Mouse (Mus musculus) heart, embryonic 14.5 days (tissue): ENCODE measurements around the gene Anapc1. TPM values are rescaled to one million over a fixed set of nuclear protein-coding genes. Genes with fewer than 3 reads are reported as not detected.

Source experiments
- ATAC-seq: fragments of 200-750 bp; cut with Nextera tagmentation; 2 replicates; pipeline ENCODE4 v1.8.0; 2017; ENCODE audit warnings: low read depth, moderate TSS enrichment; ENCODE audit not compliant: insufficient number of reproducible peaks, insufficient read depth, low FRiP score
- H3K27ac ChIP-seq, 2 experiments: fragments of 200-500 bp in 1 of 2; fragments of 300-500 bp in 1 of 2; sonication (generic) in 1 of 2; replicated peaks in 1 of 2; 2 replicates each; pipeline ENCODE4 v1.5.1; 2012 to 2014; ENCODE audit warnings: low read depth in 2 of 2, low read length in 2 of 2, control low read depth in 1 of 2, mild to moderate bottlenecking in 1 of 2, mixed read lengths in 1 of 2; ENCODE audit not compliant: control insufficient read depth in 1 of 2, insufficient read depth in 1 of 2
- H3K27me3 ChIP-seq: fragments of 300-500 bp; sonication (generic); 2 replicates; pipeline ENCODE4 v1.6.1; 2014; ENCODE audit warnings: mild to moderate bottlenecking, low read length, control low read depth; ENCODE audit not compliant: control insufficient read depth, insufficient read depth
- H3K36me3 ChIP-seq: fragments of 300-500 bp; sonication (generic); 2 replicates; pipeline ENCODE4 v1.6.1; 2014; ENCODE audit warnings: mild to moderate bottlenecking, control low read depth, low read length, mixed read lengths; ENCODE audit not compliant: control insufficient read depth, insufficient read depth
- H3K4me1 ChIP-seq, 2 experiments: fragments of 200-500 bp in 1 of 2; fragments of 300-500 bp in 1 of 2; sonication (generic) in 1 of 2; 2 replicates each; pipeline ENCODE4 v1.6.1; 2012 to 2014; ENCODE audit warnings: low read length in 2 of 2, control low read depth in 1 of 2, mixed read lengths in 1 of 2; ENCODE audit not compliant: control insufficient read depth in 2 of 2, insufficient read depth in 2 of 2
- H3K4me2 ChIP-seq: fragments of 300-500 bp; sonication (generic); 2 replicates; pipeline ENCODE4 v1.6.1; 2014; ENCODE audit warnings: mild to moderate bottlenecking, low read length
- H3K4me3 ChIP-seq, 2 experiments: fragments of 200-500 bp in 1 of 2; fragments of 300-500 bp in 1 of 2; sonication (generic) in 1 of 2; 2 replicates each; pipeline ENCODE4 v1.5.1; 2012 to 2014; ENCODE audit warnings: low read length in 2 of 2, mild to moderate bottlenecking in 2 of 2, control low read depth in 1 of 2, low read depth in 1 of 2, moderate library complexity in 1 of 2; ENCODE audit not compliant: control insufficient read depth in 1 of 2, insufficient read depth in 1 of 2
- H3K9ac ChIP-seq: fragments of 300-500 bp; sonication (generic); 2 replicates; pipeline ENCODE4 v1.6.1; 2014; ENCODE audit warnings: mild to moderate bottlenecking, low read length
- H3K9me3 ChIP-seq: fragments of 300-500 bp; sonication (generic); 2 replicates; pipeline ENCODE4 v1.6.1; 2016; ENCODE audit warnings: low read length, control low read depth; ENCODE audit not compliant: control insufficient read depth
- WGBS: fragments of 180-500 bp; shearing (Covaris S2); extraction: QIAGEN DNeasy Blood & Tissue Kit; methylation state at CpG from one replicate; pipeline ENCODE4 v1.1.7; 2014; 5-methylcytosine and 5-hydroxymethylcytosine counted together
- polyA plus RNA-seq: library from polyadenylated mRNA; unstranded; fragments of >200 nt; fragmentation: Nextera tagmentation; extraction: Ambion mirVana; gene quantifications from 2 replicates; pipeline ENCODE4 v1.2.1, GENCODE M21; 2014

The Anapc1 gene
- polyA plus RNA-seq, result 48.5 and 51.0 TPM in 2 replicates

DNA sequence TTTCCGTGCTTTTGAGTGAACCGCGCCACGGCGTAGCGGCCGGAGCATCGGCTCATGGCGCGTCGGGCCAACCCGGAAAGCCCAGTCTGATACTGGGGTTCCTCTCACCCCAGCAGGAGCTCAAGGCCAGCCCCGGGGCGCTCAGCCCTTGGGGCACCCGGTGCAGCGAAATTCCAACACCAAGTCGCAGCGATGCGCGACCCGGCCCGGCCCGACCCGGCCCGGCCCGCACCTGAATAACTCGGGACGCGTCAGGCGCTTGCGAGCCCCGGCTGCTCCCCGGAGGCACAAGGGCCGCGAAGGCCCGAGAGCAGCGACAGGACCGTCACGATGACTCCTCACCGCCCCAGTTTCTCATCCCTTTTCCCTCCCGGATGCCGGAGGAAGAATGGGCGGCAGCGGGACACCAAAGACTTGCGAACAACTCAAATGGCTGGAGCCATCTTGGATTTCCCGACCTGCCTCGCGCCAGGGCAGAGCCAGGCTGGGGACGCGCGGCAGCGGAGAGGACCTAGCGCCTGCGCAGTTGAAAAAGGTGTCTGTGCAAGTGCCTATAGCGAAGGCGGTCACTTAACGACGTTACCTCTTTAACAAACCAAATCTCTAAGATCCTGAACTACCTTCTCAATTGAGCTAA is at the start of gene Anapc1:
Gene Anapc1, minus strand, starts transcription at position 471 of the 637 bp plus-strand sequence.
- H3K4me3 ChIP-seq, result peak within 1 kb of the TSS; percentile 98 to 100
- no peaks in the 10 kb centered on the region for H3K9me3 ChIP-seq
- H3K4me2 ChIP-seq, result peak within 1 kb of the TSS; percentile 77
- peaks cover 4 to 16% of the 10 kb centered on the region in 2 experiments for H3K4me1 ChIP-seq
- H3K9ac ChIP-seq, result peak within 1 kb of the TSS; percentile 99
- WGBS, result under 1% methylated on average over 58 of the region's 58 CpGs
- peaks cover 31% of the 10 kb centered on the region for H3K36me3 ChIP-seq
- H3K27me3 ChIP-seq, result no peaks in the 10 kb centered on the region; the same call in 1 of the 2 replicates
- H3K27ac ChIP-seq, result peak within 1 kb of the TSS; percentile 85 to 98
- peak; percentile 91 for ATAC-seq

GRCm38 (mm10) chr2:128735089-128735488 is 47.9 kb upstream of the Anapc1 start:
- H3K36me3 ChIP-seq, result peaks cover 6% of the 10 kb centered on the region; the same call in 1 of the 2 replicates
- no peaks in the 10 kb centered on the region for H3K27me3 ChIP-seq
- ATAC-seq, result no peak
- WGBS, result 39% methylated on average over 3 of the region's 3 CpGs
- H3K4me1 ChIP-seq, result peaks cover 2 to 6% of the 10 kb centered on the region in 2 experiments; a peak in 3 of 4 replicates
- no peaks in the 10 kb centered on the region for H3K9me3 ChIP-seq
- H3K4me2 ChIP-seq, result no peak overlapping the region
- no peak overlapping the region for H3K4me3 ChIP-seq
- H3K27ac ChIP-seq, result peak overlapping the region in 1 of 2 experiments; percentile 47; a peak in 1 of 4 replicates
- no peak overlapping the region; the same call in 1 of the 2 replicates for H3K9ac ChIP-seq

GRCm38 (mm10) chr2:128731951-128732350 is 44.8 kb upstream of the Anapc1 start:
- 75% methylated on average over 1 of the region's 1 CpGs for WGBS
- Histone ChIP-seq H3K9me3 (no peaks in the 10 kb centered on the region), H3K4me1 (peaks cover 7 to 12% of the 10 kb centered on the region in 2 experiments), H3K4me2 (no peak overlapping the region), H3K27me3 (no peaks in the 10 kb centered on the region), H3K4me3 (no peak overlapping the region), H3K27ac (no peak overlapping the region), H3K9ac (no peak overlapping the region), H3K36me3 (0 out of 2 replicates have a peak, but pooled peaks cover 6% of the 10 kb centered on the region)
- no peak for ATAC-seq

- H3K27me3 ChIP-seq, result no peaks in the 10 kb centered on the region
- no peak overlapping the region for H3K27ac ChIP-seq
- H3K9me3 ChIP-seq, result no peaks in the 10 kb centered on the region
- H3K36me3 ChIP-seq, result 0 out of 2 replicates have a peak, but pooled peaks cover 6% of the 10 kb centered on the region
- ATAC-seq, result no peak
- H3K9ac ChIP-seq, result no peak overlapping the region
- H3K4me1 ChIP-seq, result peaks cover 9 to 12% of the 10 kb centered on the region in 2 experiments
- H3K4me2 ChIP-seq, result no peak overlapping the region
- H3K4me3 ChIP-seq, result no peak overlapping the region
- WGBS, result 83% methylated on average over 10 of the region's 10 CpGs
Observed at GRCm38 (mm10) chr2:128731514-128731913, 44.3 kb upstream of the Anapc1 start.

DNA sequence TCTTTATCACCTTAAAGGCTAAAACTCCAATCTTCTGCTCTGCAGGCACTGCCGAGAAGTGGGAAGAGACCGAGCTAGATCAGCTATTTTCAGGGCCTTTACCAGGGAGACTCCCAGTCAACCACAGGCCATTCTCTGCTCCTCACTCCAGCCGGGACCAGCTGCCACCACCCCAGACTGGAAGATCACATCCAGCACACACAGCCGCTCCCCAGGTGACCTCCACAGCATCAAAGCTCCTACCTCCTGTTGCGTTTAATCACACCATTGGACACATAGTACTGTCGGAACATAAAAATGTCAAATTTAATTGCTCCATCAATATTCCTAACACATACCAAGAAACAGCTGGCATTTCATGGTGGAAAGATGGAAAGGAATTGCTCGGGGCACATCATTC is 42.0 kb upstream of the Anapc1 start:
- no peaks in the 10 kb centered on the region for H3K27me3 ChIP-seq
- peaks cover 9 to 12% of the 10 kb centered on the region in 2 experiments for H3K4me1 ChIP-seq
- H3K36me3 ChIP-seq, result 0 out of 2 replicates have a peak, but pooled peaks cover 3% of the 10 kb centered on the region
- no peak overlapping the region for H3K27ac ChIP-seq
- no peak overlapping the region for H3K9ac ChIP-seq
- 83% methylated on average over 7 of the region's 7 CpGs for WGBS
- no peak overlapping the region for H3K4me2 ChIP-seq
- ATAC-seq, result no peak
- no peak overlapping the region for H3K4me3 ChIP-seq
- no peaks in the 10 kb centered on the region for H3K9me3 ChIP-seq

GRCm38 (mm10) chr2:128728066-128728465 is 40.9 kb upstream of the Anapc1 start:
- Histone ChIP-seq H3K36me3 (0 out of 2 replicates have a peak, but pooled peaks cover 3% of the 10 kb centered on the region), H3K9ac (peak overlapping the region; percentile 5; the same call in 1 of the 2 replicates), H3K27me3 (no peaks in the 10 kb centered on the region), H3K27ac (peak overlapping the region; percentile 77 to 87), H3K4me1 (peaks cover 9 to 12% of the 10 kb centered on the region in 2 experiments), H3K4me3 (no peak overlapping the region), H3K4me2 (peak overlapping the region; percentile 50), H3K9me3 (no peaks in the 10 kb centered on the region)
- no peak for ATAC-seq
- 65% methylated on average over 4 of the region's 4 CpGs for WGBS

GRCm38 (mm10) chr2:128727552-128727951 is 40.4 kb upstream of the Anapc1 start:
- H3K4me1 ChIP-seq, result peaks cover 9 to 12% of the 10 kb centered on the region in 2 experiments
- H3K27ac ChIP-seq, result peak overlapping the region; percentile 77 to 87
- ATAC-seq, result peak; percentile 78
- no peaks in the 10 kb centered on the region for H3K9me3 ChIP-seq
- H3K9ac ChIP-seq, result peak overlapping the region; percentile 5; the same call in 1 of the 2 replicates
- WGBS, result 18% methylated on average over 3 of the region's 3 CpGs
- no peak overlapping the region for H3K4me3 ChIP-seq
- peak overlapping the region; percentile 50 for H3K4me2 ChIP-seq
- H3K27me3 ChIP-seq, result no peaks in the 10 kb centered on the region
- H3K36me3 ChIP-seq, result 0 out of 2 replicates have a peak, but pooled peaks cover 3% of the 10 kb centered on the region
